Mouse (Mus musculus) heart, postnatal 14 days (tissue): ENCODE data around the gene Tmem254c. TPM values are rescaled to one million over a fixed set of nuclear protein-coding genes. Genes with fewer than 3 reads are reported as not detected.

Experiments used
- total RNA-seq, 2 experiments: library from RNA; stranded (reverse); gene quantifications; 2 replicates each; pipeline ENCODE4 v1.2.3; 2021

Tmem254c gene
- total RNA-seq, 2 experiments from 2014 or later = 10.1 to 16.1 TPM

Other genes starting within 250 kb of the Tmem254c start
- 10 to 100 TPM; 69.9 to 78.1 TPM for gene Anxa11, start 225.2 kb downstream of the Tmem254c start, total RNA-seq
- 1 to 10 TPM; 2.6 to 2.9 TPM for gene Plac9a, start 164.3 kb downstream of the Tmem254c start, total RNA-seq
- gene Tmem254a, start 139.7 kb downstream of the Tmem254c start, total RNA-seq = 1 to 10 TPM; 1.6 to 2.1 TPM
- gene Cphx1, start 129.1 kb downstream of the Tmem254c start, total RNA-seq = not detected
- gene Duxbl1, start 88.8 kb downstream of the Tmem254c start, total RNA-seq = under 1 TPM in 1 of 2 experiments, not detected in 1; 0.39 TPM
- gene Gm9780, start 24.6 kb downstream of the Tmem254c start, total RNA-seq = 10 to 100 TPM; 21.2 to 24.0 TPM
- not detected for gene Cphx2, start 14.2 kb upstream of the Tmem254c start, total RNA-seq
- not detected for gene Cphx3, start 14.9 kb upstream of the Tmem254c start, total RNA-seq
- under 1 TPM; 0.17 to 0.74 TPM for gene Duxbl2, start 51.0 kb upstream of the Tmem254c start, total RNA-seq
- 10 to 100 TPM; 50.7 to 53.6 TPM for gene Plac9b, start 115.1 kb upstream of the Tmem254c start, total RNA-seq
- 1 to 10 TPM; 3.9 to 5.9 TPM for gene Tmem254b, start 139.7 kb upstream of the Tmem254c start, total RNA-seq
- under 1 TPM in 1 of 2 experiments, not detected in 1; 0.17 TPM for gene Duxbl3, start 190.6 kb upstream of the Tmem254c start, total RNA-seq